Mouse (Mus musculus) embryonic stem cell, embryonic (primary cell): Measurements from ENCODE around the gene Kremen2.

Experiments
- CTCF ChIA-PET, 4 experiments: fragments of 300-600 bp in 2 of 4; fragments of 350-600 bp in 2 of 4; sonication (Branson Sonifier 250); formaldehyde crosslinking; loops; one replicate each; lab custom pipeline; 2022; ENCODE audit warnings: inconsistent platforms in 2 of 4; lab: Charles Lee
- POLR2A ChIA-PET, 4 experiments: fragments of 300-600 bp in 2 of 4; fragments of 350-600 bp in 2 of 4; sonication (Branson Sonifier 250); formaldehyde crosslinking; loops; one replicate each; lab custom pipeline; 2022; ENCODE audit warnings: antibody characterized with exemption in 4 of 4, inconsistent platforms in 1 of 4; lab: Charles Lee

Gene Kremen2

GRCm38 (mm10) chr17:23745301-23746251 is at the start of gene Kremen2:
Gene Kremen2 (minus strand): TSS chr17:23745833.
- POLR2A ChIA-PET = interaction anchor here in 3 of 4 experiments (0.7 to 15.7 kb wide), 19 partner anchors 8 to 141 kb away, joined by 3 to 197 read pairs (median 3); partner anchors contain the start of genes Pkmyt1 (in 2 of the 3), 1520401A03Rik (in 1 of the 3) and Elob (in 1 of the 3)
- CTCF ChIA-PET = interaction anchor here in 3 of 4 experiments (0.5 to 4.6 kb wide), 17 partner anchors 12 to 115 kb away, joined by 3 to 48 read pairs (median 3); partner anchors contain the start of genes Elob (in 1 of the 3), Pkmyt1 (in 1 of the 3), Prss32 (in 1 of the 3) and Prss41 (in 1 of the 3)

- CTCF ChIA-PET = no interaction called here
- POLR2A ChIA-PET = interaction anchor here in 3 of 4 experiments (0.6 to 2.5 kb wide), 9 partner anchors 9 to 248 kb away, joined by 3 to 18 read pairs (median 4); partner anchors contain the start of gene Flywch2 (in 1 of the 3)
Observed at GRCm38 (mm10) chr17:23795323-23795722, 49.7 kb upstream of the Kremen2 start.

GRCm38 (mm10) chr17:23791079-23791357 is 45.4 kb upstream of the Kremen2 start:
- ChIA-PET POLR2A (interaction anchor here in 3 of 4 experiments (0.6 to 8.9 kb wide), 19 partner anchors 8 to 190 kb away, joined by 3 to 219 read pairs (median 5); partner anchors contain the start of genes Elob (in 2 of the 3), Paqr4 (in 2 of the 3), Prss32 (in 1 of the 3) and Zscan10 (in 1 of the 3)), CTCF (interaction anchor here in 2 of 4 experiments (0.7 to 1.7 kb wide), 2 partner anchors 44 to 53 kb away, joined by 5 to 11 read pairs; partner anchors contain the start of genes Prss32 (in 1 of the 2) and Prss41 (in 1 of the 2))

- ChIA-PET POLR2A (interaction anchor here (0.6 to 8.9 kb wide), 22 partner anchors 8 to 52 kb away, joined by 3 to 219 read pairs (median 4); partner anchors contain the start of genes Elob (in 2 of the 4), Paqr4 (in 1 of the 4) and Prss32 (in 1 of the 4)), CTCF (interaction anchor here in 3 of 4 experiments (1.0 to 1.7 kb wide), 4 partner anchors 11 to 53 kb away, joined by 3 to 5 read pairs (median 3); partner anchors contain the start of genes Prss32 (in 1 of the 3) and Prss41 (in 1 of the 3))
Observed at GRCm38 (mm10) chr17:23790269-23791078, 44.8 kb upstream of the Kremen2 start, which contains the start of gene Srrm2. Gene Srrm2 (plus strand): TSS chr17:23790532.

- ChIA-PET POLR2A (interaction anchor here in 3 of 4 experiments (1.0 to 8.9 kb wide), 16 partner anchors 9 to 53 kb away, joined by 3 to 219 read pairs (median 4); partner anchors contain the start of gene Elob (in 1 of the 3)), CTCF (interaction anchor here in 3 of 4 experiments (1.0 to 1.7 kb wide), 4 partner anchors 11 to 54 kb away, joined by 3 to 5 read pairs (median 3); partner anchors contain the start of genes Prss32 (in 1 of the 3) and Prss41 (in 1 of the 3))
Observed at GRCm38 (mm10) chr17:23789749-23790268, 44.2 kb upstream of the Kremen2 start.

- ChIA-PET CTCF (interaction anchor here in 2 of 4 experiments (0.9 to 1.7 kb wide), 2 partner anchors 33 to 89 kb away, joined by 4 to 5 read pairs; no protein-coding TSS in a partner anchor), POLR2A (interaction anchor here in 3 of 4 experiments (0.5 to 8.9 kb wide), 18 partner anchors 11 to 190 kb away, joined by 3 to 219 read pairs (median 6); partner anchors contain the start of genes Elob (in 1 of the 3), Zfp13 (in 1 of the 3) and Zscan10 (in 1 of the 3))
Observed at GRCm38 (mm10) chr17:23788973-23789372, 43.3 kb upstream of the Kremen2 start.

- POLR2A ChIA-PET = interaction anchor here in 3 of 4 experiments (0.6 to 8.9 kb wide), 13 partner anchors 9 to 192 kb away, joined by 3 to 219 read pairs (median 5); partner anchors contain the start of gene Flywch1 (in 1 of the 3)
- CTCF ChIA-PET = interaction anchor here in 2 of 4 experiments (0.6 to 3.3 kb wide), 4 partner anchors 57 to 183 kb away, joined by 3 to 16 read pairs (median 4); partner anchors contain the start of genes Prss32 (in 2 of the 2) and Prss41 (in 2 of the 2)
Observed at GRCm38 (mm10) chr17:23786510-23786931, 40.9 kb upstream of the Kremen2 start.

GRCm38 (mm10) chr17:23785561-23786471 is 40.2 kb upstream of the Kremen2 start, which contains the start of gene Flywch2:
Gene Flywch2 (minus strand): TSS chr17:23786081.
- ChIA-PET CTCF (interaction anchor here in 2 of 4 experiments (0.6 to 3.3 kb wide), 4 partner anchors 58 to 183 kb away, joined by 3 to 16 read pairs (median 4); partner anchors contain the start of genes Prss32 (in 2 of the 2) and Prss41 (in 2 of the 2)), POLR2A (interaction anchor here in 3 of 4 experiments (0.6 to 16.9 kb wide), 17 partner anchors 10 to 192 kb away, joined by 3 to 219 read pairs (median 5); partner anchors contain the start of gene Flywch1 (in 1 of the 3))

- POLR2A ChIA-PET = interaction anchor here in 2 of 4 experiments (0.6 to 16.9 kb wide), 8 partner anchors 8 to 51 kb away, joined by 3 to 205 read pairs (median 4); no protein-coding TSS in a partner anchor
- CTCF ChIA-PET = interaction anchor here in 3 of 4 experiments (0.6 to 0.9 kb wide), 5 partner anchors 10 to 61 kb away, joined by 3 to 5 read pairs (median 3); partner anchors contain the start of genes Prss32 (in 2 of the 3), Prss41 (in 2 of the 3) and Prss33 (in 1 of the 3)
Observed at GRCm38 (mm10) chr17:23783352-23783751, 37.7 kb upstream of the Kremen2 start.

GRCm38 (mm10) chr17:23778447-23778846 is 32.8 kb upstream of the Kremen2 start:
- ChIA-PET CTCF (interaction anchor here in 3 of 4 experiments (0.5 to 1.1 kb wide), 6 partner anchors 18 to 174 kb away, joined by 3 to 8 read pairs (median 3); partner anchors contain the start of genes Prss32 (in 1 of the 3) and Prss41 (in 1 of the 3)), POLR2A (interaction anchor here (0.6 to 16.9 kb wide), 15 partner anchors 9 to 305 kb away, joined by 3 to 205 read pairs (median 4); partner anchors contain the start of genes Srrm2 (in 2 of the 4), Prss32 (in 1 of the 4) and Prss41 (in 1 of the 4))

GRCm38 (mm10) chr17:23777141-23777540 is 31.5 kb upstream of the Kremen2 start:
- POLR2A ChIA-PET = interaction anchor here in 2 of 4 experiments (0.7 to 16.9 kb wide), 7 partner anchors 11 to 66 kb away, joined by 3 to 205 read pairs (median 10); partner anchors contain the start of genes Prss32 (in 1 of the 2) and Prss41 (in 1 of the 2)
- CTCF ChIA-PET = interaction anchor here in 1 of 4 experiments (0.8 to 3.1 kb wide), 2 partner anchors 66 to 113 kb away, joined by 3 to 24 read pairs; partner anchors contain the start of genes Prss32 and Prss41

- POLR2A ChIA-PET = interaction anchor here in 3 of 4 experiments (0.6 to 16.9 kb wide), 11 partner anchors 12 to 826 kb away, joined by 3 to 205 read pairs (median 4); partner anchors contain the start of genes Elob (in 1 of the 3), Prss32 (in 1 of the 3) and Prss41 (in 1 of the 3)
- CTCF ChIA-PET = interaction anchor here in 3 of 4 experiments (0.5 to 3.1 kb wide), 7 partner anchors 27 to 431 kb away, joined by 3 to 24 read pairs (median 3); partner anchors contain the start of genes Prss32 (in 3 of the 3) and Prss41 (in 3 of the 3)
Observed at GRCm38 (mm10) chr17:23776216-23776615, 30.6 kb upstream of the Kremen2 start.

- ChIA-PET CTCF (interaction anchor here (0.6 to 3.7 kb wide), 23 partner anchors 9 to 186 kb away, joined by 3 to 23 read pairs (median 4); partner anchors contain the start of genes Prss32 (in 4 of the 4) and Prss41 (in 4 of the 4)), POLR2A (interaction anchor here (0.6 to 16.9 kb wide), 19 partner anchors 10 to 768 kb away, joined by 3 to 205 read pairs (median 4); partner anchors contain the start of genes Prss32 (in 4 of the 4), Prss41 (in 4 of the 4), Flywch2 (in 2 of the 4) and Elob (in 1 of the 4))
Observed at GRCm38 (mm10) chr17:23774090-23774489, 28.5 kb upstream of the Kremen2 start.
